Mouse (Mus musculus): ENCODE measurements around the gene Ankrd11.

- TF ChIP-seq CTCF (IDR thresholded peaks at IDR 0.05; ENCODE audit: control insufficient read depth, insufficient read depth, insufficient replicate concordance, low read depth, low read length) (no peak), POLR2A (IDR thresholded peaks at IDR 0.05; ENCODE audit: control insufficient read depth, low read depth, low read length) (no peak)
Observed at GRCm38 (mm10) chr8:122986501-122987184, 55.4 kb downstream of the Ankrd11 start.
